Mouse (Mus musculus): Measurements from ENCODE around the gene Fam107a.

DNA sequence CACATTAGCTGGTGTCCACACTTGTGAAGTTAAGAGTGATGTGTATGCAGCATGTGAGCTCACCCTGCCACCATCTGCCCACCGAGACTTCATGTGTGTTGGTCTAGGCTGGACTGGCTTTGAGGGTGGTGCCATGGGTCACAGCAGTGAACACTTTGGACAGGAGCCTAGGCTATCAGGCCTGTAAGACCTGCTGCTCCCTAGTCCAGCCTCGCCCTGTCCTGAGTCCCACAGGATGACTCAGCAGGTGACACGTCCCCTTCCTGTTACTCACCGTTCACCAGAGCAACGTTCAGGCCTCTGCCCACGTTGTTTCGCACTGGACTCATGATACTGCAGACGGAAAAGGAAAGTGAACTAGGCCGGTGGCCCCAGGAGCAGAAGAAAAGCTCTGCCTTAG, 39.0 kb upstream of the Fam107a start:
- TF ChIP-seq POLR2A (IDR thresholded peaks at IDR 0.05; ENCODE audit: control insufficient read depth, extremely low read depth, insufficient read depth, low read length, poor library complexity): no peak
- TF ChIP-seq CTCF (IDR thresholded peaks at IDR 0.05; ENCODE audit: borderline replicate concordance, control insufficient read depth, extremely low read depth, insufficient read depth, low read length, poor library complexity): no peak
